Mouse (Mus musculus) cerebellum, postnatal 14 days (tissue): ENCODE results near the gene Fgf2.

Source experiments
- DNase-seq, 2 experiments: peaks; one replicate each; pipeline ENCODE4 v3.0.0; 2021; ENCODE audit warnings: mixed read lengths in 2 of 2

Gene Fgf2

GRCm38 (mm10) chr3:37360729-37361128 lies 12.6 kb downstream of the Fgf2 start:
- no peak for DNase-seq

GRCm38 (mm10) chr3:37365144-37365543 lies 17.0 kb downstream of the Fgf2 start:
- DNase-seq = no peak

- DNase-seq = no peak
Observed at GRCm38 (mm10) chr3:37365976-37366375, 17.8 kb downstream of the Fgf2 start.

- DNase-seq = no peak
Observed at GRCm38 (mm10) chr3:37366381-37367053, 18.4 kb downstream of the Fgf2 start.

- no peak for DNase-seq
Observed at GRCm38 (mm10) chr3:37370407-37370806, 22.3 kb downstream of the Fgf2 start.

GRCm38 (mm10) chr3:37373712-37374111 lies 25.6 kb downstream of the Fgf2 start:
- DNase-seq = no peak

GRCm38 (mm10) chr3:37377926-37378325 lies 29.8 kb downstream of the Fgf2 start:
- no peak for DNase-seq

GRCm38 (mm10) chr3:37378412-37378811 lies 30.3 kb downstream of the Fgf2 start:
- no peak for DNase-seq

- peak in 1 of 2 experiments; percentile 27 for DNase-seq
Observed at GRCm38 (mm10) chr3:37379201-37379600, 31.1 kb downstream of the Fgf2 start.

GRCm38 (mm10) chr3:37379930-37380881 lies 32.1 kb downstream of the Fgf2 start:
- peak; percentile 39 to 52 for DNase-seq

- no peak for DNase-seq
Observed at GRCm38 (mm10) chr3:37381457-37381856, 33.3 kb downstream of the Fgf2 start.

GRCm38 (mm10) chr3:37383096-37383765 lies 35.1 kb downstream of the Fgf2 start:
- no peak for DNase-seq

- no peak for DNase-seq
Observed at GRCm38 (mm10) chr3:37387310-37387709, 39.2 kb downstream of the Fgf2 start.

GRCm38 (mm10) chr3:37396930-37397608 lies 48.9 kb downstream of the Fgf2 start:
- DNase-seq = no peak

- DNase-seq = no peak
Observed at GRCm38 (mm10) chr3:37397646-37398045, 49.5 kb downstream of the Fgf2 start.

- DNase-seq = peak; percentile 74 to 81
Observed at GRCm38 (mm10) chr3:37398661-37399395, 50.7 kb downstream of the Fgf2 start.

GRCm38 (mm10) chr3:37401729-37402610 lies 53.8 kb downstream of the Fgf2 start:
- peak in 1 of 2 experiments; percentile 15 for DNase-seq

GRCm38 (mm10) chr3:37407598-37407997 lies 59.5 kb downstream of the Fgf2 start:
- no peak for DNase-seq

- DNase-seq = no peak
Observed at GRCm38 (mm10) chr3:37413446-37413845, 65.3 kb downstream of the Fgf2 start.

- DNase-seq = peak; percentile 89 to 93
Observed at GRCm38 (mm10) chr3:37414413-37414960, 66.3 kb downstream of the Fgf2 start.

- peak in 1 of 2 experiments; percentile 7 for DNase-seq
Observed at GRCm38 (mm10) chr3:37418341-37418740, 70.2 kb downstream of the Fgf2 start.
